Mouse (Mus musculus) cerebellum, postnatal 10 days (tissue): ENCODE measurements around the gene Kiss1.
A peak's percentile ranks its signal among the peaks of the same experiment; 100 is the strongest.
"Not testable (repeated sequence)": the region's sequence is repeated elsewhere in the genome, so short reads cannot be mapped to it uniquely, and the experiment has no call there.

Experiments
- DNase-seq, 2 experiments: peaks; one replicate each; pipeline ENCODE4 v3.0.0; 2021; ENCODE audit warnings: mixed read lengths in 2 of 2

Gene Kiss1

GRCm38 (mm10) chr1:133323333-133323732, 1.7 kb downstream of the Kiss1 start:
- DNase-seq, result no peak

GRCm38 (mm10) chr1:133325951-133326350, 4.3 kb downstream of the Kiss1 start:
- DNase-seq, result no peak

GRCm38 (mm10) chr1:133327094-133327493, 5.4 kb downstream of the Kiss1 start:
- no peak for DNase-seq

GRCm38 (mm10) chr1:133328299-133328795, 6.7 kb downstream of the Kiss1 start:
- DNase-seq, result no peak

- peak in 1 of 2 experiments; percentile 63 for DNase-seq
These were observed 7.4 kb downstream of the Kiss1 start for GRCm38 (mm10) chr1:133328896-133329637.

- DNase-seq, result no peak
These were observed 7.9 kb downstream of the Kiss1 start for GRCm38 (mm10) chr1:133329638-133329964.

- peak; percentile 47 to 56 for DNase-seq
These were observed 9.5 kb downstream of the Kiss1 start for GRCm38 (mm10) chr1:133331142-133331541.

GRCm38 (mm10) chr1:133332656-133333430, 11.2 kb downstream of the Kiss1 start:
- no peak for DNase-seq

- DNase-seq, result no peak
These were observed 12.3 kb downstream of the Kiss1 start for GRCm38 (mm10) chr1:133333937-133334336.

- not testable (repeated sequence) for DNase-seq
These were observed 18.7 kb downstream of the Kiss1 start for GRCm38 (mm10) chr1:133340403-133340802.

- DNase-seq, result no peak
These were observed 22.7 kb downstream of the Kiss1 start for GRCm38 (mm10) chr1:133344357-133344756.

- no peak for DNase-seq
These were observed 24.9 kb downstream of the Kiss1 start for GRCm38 (mm10) chr1:133346531-133346930.

- DNase-seq, result no peak
These were observed 25.6 kb downstream of the Kiss1 start for GRCm38 (mm10) chr1:133347226-133347625.

- DNase-seq, result no peak
These were observed 26.2 kb downstream of the Kiss1 start for GRCm38 (mm10) chr1:133347693-133348520.

- DNase-seq, result no peak
These were observed 28.5 kb downstream of the Kiss1 start, which contains the start of gene Ren1 for GRCm38 (mm10) chr1:133350210-133350609. Gene Ren1, plus strand, starts transcription at chr1:133350510.

GRCm38 (mm10) chr1:133351762-133352161, 30.1 kb downstream of the Kiss1 start:
- DNase-seq, result no peak

GRCm38 (mm10) chr1:133353371-133353809, 31.7 kb downstream of the Kiss1 start:
- DNase-seq, result peak; percentile 92 to 94

GRCm38 (mm10) chr1:133355469-133355868, 33.8 kb downstream of the Kiss1 start:
- no peak for DNase-seq

- DNase-seq, result no peak
These were observed 34.2 kb downstream of the Kiss1 start for GRCm38 (mm10) chr1:133355912-133356311.

- DNase-seq, result no peak
These were observed 34.7 kb downstream of the Kiss1 start for GRCm38 (mm10) chr1:133356330-133356729.

GRCm38 (mm10) chr1:133361006-133361405, 39.3 kb downstream of the Kiss1 start:
- DNase-seq, result no peak

GRCm38 (mm10) chr1:133362103-133362502, 40.4 kb downstream of the Kiss1 start:
- no peak for DNase-seq
